Mouse (Mus musculus) retina, postnatal 7 days (tissue): ENCODE results near the gene Gm10799.
"Not testable (repeated sequence)": the region's sequence is repeated elsewhere in the genome, so short reads cannot be mapped to it uniquely, and the experiment has no call there.

ENCODE experiments used
- DNase-seq: peaks from one replicate; pipeline ENCODE4 v3.0.0-alpha.2; 2012; ENCODE audit warnings: low read depth, low spot score

Gm10799 gene

DNA sequence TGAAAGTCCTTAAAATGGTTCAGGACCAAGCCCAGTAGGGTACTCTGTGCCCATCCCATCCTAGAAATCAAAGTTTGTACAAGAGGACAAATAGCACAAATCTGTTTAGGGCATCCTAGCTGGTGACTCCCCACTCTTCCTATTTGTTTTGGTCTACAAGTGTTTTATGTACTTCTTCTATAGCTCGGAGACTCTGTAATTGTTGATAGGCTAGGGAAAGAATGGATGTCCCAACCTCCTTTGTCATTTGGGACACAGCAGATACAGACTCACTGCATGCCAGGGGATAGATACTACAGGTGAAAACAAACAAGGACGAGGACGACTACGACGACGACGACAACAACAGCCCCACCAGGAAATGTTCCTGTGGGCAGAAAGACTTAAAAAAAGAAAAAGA lies at the start of gene Gm10799:
Gm10799 (minus strand) TSS at position 101 of the 400 bp plus-strand sequence.
- DNase-seq: not testable (repeated sequence)

DNA sequence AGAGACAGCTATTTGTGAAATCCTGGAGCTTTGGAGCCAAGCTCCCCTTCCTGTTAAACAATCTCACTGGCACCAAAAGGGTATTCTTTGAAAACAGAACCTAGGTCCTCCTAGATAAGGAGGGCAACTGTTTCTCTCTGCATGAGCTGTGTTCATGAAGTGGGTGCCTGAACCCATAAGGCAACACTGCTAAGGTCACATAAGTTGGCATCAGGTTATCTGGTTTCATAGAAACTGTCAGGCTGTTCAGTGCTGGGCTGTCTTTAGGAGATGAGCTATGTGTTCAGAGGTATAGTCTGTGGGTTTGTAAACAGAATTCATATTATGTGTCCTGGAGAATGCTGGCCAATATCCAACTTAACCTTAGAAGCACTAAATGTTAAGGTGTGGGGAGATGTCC lies 48.8 kb upstream of the Gm10799 start:
- not testable (repeated sequence) for DNase-seq

DNA sequence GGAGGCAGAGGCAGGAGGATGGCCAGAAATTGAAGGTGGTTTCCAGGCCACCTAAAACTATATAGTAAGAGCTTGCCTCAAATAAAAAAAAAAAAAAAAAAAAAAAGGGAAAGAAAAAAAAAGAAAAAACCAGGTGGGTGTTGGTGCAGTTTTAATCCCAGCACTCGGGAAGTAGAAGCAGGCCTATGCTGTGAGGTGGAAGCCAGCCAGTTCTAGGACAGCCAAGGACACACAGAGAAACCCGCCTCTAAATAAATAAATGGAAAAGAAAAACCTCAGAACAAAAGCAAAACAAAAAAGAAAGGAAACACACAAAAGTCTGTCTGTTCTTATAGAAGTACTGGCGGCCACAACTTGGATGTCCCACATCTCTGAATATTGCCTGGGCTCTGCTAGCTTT lies 46.5 kb upstream of the Gm10799 start:
- no peak for DNase-seq

DNA sequence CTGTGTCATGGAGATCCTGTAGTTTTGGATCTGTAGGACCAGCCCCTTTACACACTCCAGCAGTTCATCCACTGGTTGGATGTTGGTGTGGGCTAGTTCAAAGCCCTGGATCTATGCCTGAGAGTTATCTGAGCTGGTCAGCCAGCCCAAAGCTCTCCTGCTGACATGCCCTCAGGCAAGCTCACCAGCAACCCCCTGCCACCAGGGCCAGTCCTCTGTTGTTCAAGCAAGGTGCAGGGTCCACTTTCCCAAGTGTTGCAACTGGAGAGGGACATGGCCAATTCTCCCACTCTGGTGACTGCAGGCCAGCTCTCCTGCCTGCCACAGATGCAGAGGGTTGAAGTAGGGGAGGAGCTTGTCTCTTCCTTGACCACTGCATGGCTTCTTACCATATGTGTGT lies 45.2 kb upstream of the Gm10799 start:
- not testable (repeated sequence) for DNase-seq

DNA sequence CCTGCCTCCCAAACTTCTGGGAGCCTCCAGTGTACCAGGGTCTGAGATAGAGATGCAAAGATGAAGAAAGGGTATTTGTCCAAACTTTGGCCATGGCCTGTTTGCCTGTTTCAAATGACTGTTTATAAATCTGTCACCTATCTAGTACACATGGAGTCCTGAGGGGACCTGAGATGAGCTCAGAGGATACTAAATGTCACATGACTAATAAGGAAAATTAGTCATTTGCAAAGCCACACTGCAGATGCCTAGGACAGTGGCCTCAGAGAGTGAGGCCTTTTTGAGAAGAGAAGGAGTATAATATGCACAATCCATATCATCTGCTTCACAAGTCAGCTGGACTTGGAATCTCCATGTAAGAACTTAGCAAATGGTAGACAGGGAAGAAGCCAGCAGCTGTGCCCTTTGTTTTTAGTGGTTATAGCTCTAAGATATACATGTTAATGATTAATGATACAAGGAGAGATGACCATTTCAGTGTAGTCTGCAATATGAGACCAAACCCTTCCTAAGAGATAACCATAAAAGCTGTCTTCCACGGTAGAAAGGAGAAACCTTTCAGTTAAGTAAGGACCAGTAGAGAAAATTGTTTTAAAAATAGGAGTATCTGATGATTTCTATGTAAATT lies 42.9 kb upstream of the Gm10799 start:
- not testable (repeated sequence) for DNase-seq

DNA sequence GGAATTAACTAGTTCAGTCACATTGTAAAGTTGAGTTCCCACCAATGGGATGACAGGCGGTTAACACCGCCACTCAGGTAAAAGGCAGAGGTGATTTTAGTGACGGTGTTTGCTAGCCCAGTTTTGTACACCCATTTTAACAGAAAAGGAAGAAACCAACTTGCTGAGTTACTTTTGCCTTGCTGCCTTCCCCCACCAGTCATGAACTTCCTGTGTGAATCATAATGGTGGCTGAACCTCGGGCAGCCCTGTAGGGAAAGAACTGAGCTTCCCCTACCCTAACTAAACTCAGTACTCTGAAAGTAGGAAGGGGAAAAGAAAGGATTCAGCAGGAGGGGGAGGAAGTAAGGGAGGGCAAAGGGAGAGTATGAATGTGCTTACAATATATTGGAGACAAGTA lies 41.7 kb upstream of the Gm10799 start:
- no peak for DNase-seq

DNA sequence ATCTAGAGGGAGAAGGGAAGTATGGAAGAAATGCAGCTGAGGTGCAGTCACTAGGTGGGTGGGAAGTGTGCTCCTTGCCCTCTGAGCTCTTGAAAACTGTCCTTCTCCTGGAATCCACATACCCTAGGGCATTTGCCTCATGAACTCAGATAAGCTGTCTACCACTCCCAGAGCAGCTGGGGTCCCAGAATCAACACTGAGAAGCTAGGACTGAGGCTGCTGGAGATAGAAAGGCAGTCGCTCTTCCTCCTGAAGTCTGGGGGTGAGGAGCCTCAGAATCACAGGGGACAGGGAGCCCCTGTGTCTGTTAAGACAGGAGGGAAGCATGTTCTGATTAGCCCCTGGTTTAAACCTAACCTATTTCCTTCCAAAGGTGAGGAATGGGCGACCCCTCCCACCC lies 41.2 kb upstream of the Gm10799 start:
- no peak for DNase-seq

DNA sequence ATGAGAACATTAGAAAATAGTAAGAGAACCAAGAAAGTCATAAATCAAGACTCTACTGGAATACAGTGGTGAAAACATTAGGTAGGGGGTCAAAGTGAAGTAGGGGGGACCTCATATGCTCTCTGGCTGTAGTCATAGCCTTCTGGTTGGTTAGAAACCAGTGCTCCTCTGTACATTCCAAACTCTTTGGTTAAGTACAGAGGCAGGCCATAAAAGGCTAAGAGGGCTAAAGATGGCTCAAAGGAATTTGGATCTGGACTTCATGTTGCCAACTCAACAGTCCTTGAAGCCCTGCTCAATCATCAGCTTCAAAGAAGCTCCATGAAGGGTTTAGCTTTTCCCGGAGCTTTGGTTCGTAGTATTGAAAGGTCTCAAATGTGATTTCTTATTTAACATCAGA lies 40.7 kb upstream of the Gm10799 start:
- DNase-seq: not testable (repeated sequence)

DNA sequence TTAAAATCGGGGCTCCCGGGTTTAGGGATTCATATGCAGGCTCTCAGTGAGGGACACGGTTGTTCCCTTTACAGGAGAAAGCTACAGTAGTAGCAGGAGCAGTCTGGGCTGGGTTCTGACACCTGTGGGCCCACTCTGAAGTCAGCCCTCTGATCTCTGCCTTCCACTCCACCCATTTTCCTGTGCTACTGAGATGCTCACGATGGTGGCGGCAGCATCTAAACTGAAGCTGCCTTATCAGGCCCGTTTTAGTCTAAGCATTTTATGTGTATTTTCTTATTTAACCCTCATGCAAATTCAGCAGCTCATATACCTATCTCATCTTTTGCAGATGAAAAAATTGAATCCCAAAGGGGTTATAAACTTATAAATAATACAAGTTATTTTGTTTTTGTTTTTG lies 36.5 kb upstream of the Gm10799 start:
- DNase-seq: no peak

DNA sequence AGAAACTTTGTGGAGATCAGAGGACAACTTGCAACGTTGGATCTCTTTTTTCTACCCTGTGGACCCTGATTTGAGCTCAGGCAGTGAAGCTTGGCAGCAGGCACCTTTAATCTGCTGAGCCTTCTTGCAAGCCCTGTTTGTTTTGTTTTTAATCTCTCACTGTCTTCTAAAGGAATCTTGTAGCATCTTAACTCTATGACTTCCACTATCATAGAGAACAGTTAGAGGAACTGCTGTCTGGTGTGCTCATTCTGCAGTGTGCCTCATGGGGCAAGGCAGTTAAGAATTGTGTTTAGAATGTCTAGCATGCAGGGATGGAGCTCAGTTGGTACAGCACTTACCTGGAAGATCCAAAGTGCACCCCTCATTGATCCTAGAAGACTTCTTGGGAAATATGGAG lies 31.6 kb upstream of the Gm10799 start:
- no peak for DNase-seq

DNA sequence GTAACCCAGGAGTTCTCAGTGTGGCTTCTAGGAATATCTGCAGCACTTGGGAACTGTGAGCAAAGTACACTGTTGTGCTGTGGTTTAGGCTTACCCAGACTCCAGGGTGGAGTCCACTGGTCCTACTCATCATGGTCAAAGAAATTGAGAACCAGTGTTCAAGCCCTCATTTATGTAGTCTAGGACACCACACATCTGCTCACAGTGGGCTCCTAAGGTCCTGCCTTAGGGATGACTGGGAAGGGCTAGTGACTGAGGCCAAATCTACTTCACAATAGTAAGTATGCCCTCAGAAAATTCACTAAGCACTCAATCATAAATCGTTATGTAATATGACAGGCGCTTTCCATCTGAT lies 30.9 kb upstream of the Gm10799 start:
- no peak for DNase-seq

DNA sequence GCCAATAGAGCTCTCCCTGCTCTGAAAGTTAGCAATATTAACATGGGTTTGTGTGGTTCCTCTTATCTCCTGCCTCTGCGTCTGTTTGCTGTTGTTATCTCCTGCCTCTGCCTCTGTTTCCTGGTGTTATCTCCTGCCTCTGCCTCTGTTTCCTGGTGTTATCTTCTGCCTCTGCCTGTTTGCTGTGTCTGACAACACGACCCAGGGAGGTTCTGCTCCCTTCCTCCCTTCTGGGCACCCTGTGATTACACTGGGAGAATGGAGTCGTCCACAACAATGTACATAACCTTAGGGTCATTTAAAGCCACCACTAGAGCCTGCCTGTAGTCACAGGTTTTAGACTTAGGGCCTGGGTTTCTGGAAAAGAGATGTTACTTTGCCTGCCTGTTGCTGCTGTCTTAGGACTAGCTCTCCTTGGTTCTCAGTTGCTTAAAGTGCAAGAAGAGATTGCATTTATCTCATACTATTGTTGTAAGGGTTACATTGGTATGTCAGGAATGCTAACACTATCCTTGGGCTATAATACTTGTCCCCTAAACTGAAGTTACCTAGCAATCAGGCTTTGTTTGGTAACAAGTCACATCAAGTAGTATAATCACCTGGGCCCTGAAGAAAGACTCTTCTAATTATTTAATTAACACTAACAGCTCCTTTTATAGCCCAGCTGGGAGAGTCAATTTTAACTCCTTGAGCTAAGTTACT lies 30.3 kb upstream of the Gm10799 start:
- no peak for DNase-seq

DNA sequence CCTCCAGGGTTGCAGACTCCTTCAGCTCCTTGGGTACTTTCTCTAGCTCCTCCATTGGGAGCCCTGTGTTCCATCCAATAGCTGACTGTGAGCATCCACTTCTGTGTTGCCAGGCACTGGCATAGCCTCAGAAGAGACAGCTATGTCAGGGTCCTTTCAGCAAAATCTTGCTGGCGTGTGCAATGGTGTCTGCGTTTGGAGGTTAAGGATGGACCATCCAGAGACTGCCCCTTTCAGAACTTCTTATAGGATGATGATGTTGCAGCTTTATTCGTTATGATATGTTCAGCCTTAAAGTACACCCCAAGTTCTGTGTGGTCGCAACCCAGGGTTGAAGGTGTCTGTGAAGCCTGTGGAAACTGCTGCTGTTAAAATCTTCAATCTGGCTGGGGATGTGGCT lies 29.0 kb upstream of the Gm10799 start:
- DNase-seq: not testable (repeated sequence)

DNA sequence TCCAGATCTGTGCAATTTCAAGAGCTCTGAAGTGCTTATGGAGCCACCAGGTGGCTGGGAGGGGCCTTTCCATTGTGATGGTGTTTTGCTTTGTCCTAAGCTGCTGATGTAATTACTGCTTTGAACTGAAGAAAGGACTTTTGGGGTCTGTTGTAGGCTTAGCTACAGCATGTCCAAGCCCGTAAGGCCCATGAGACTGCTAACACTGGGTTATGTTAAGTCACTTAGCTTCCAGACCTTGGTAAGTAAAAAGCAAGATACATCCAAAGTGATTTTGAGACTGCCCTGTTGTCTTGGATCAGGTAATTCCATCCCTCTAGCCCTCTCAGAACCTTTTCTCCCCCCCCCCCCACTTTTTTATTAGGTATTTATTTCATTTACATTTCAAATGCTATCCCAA lies 28.4 kb upstream of the Gm10799 start:
- not testable (repeated sequence) for DNase-seq

DNA sequence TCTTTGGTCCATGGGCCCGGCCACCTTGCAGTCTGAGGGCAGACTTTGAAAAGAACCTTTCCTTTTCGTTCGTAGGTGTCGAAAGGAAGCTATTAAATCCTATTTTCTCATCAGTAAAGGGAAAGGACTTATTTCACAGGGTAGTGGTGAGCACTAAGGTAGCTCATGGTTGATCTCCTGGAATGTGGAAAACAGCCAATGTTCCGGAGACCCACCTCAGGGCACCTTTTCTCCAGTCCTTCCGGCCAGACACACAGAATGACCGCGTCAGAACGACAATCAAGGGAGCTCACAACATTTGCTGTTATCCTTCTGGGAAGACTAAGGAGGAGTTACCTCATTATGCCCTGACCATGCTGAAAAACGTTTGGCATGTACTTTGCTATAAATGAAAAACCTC lies 27.9 kb upstream of the Gm10799 start:
- DNase-seq: no peak

DNA sequence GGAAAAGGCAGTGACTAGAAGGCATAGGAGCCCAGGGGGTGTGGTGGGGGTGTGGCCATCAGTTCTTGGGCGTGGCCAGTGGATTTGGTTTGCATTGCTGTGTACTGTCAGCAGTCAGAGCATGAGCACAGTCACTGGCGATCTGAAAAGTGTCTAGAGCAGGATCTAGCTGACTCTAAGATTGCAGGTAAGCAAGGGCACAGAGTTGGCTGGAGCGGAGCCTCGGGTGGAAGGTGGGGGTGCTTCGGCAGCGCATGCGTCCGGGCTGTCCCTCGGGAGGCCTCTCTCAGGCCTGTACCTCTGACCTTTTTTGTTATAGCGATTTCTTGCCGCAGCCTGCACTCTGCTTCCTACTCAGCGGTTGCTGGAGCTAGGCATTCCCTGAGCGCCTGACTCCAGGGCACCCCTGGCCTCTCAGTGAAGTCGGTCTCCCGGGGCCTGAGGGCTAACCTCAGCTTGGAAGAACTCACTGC lies 27.4 kb upstream of the Gm10799 start, which contains the start of gene Cd59a:
Cd59a (plus strand) TSS at position 61 of the 473 bp plus-strand sequence.
- DNase-seq: peak; percentile 9

DNA sequence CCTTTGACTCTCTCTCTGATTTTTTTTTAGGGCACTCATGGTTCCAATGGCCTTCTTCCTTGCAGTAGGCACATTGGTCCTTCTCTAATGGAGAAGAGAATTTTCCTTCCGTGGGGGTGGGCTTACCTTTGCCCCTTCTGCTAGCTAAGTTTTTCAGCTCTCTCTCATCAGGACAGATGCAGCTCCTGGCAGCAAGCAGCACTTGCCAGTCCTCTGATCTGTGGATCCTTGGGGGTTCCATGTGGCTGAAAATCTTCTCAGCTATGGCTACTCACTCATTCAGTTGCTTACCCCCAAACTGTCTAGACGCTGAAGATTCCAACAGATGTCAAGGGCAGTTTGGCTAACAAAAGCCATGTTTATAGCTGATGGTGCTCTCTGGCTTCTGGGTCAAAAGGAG lies 25.0 kb upstream of the Gm10799 start:
- no peak for DNase-seq

DNA sequence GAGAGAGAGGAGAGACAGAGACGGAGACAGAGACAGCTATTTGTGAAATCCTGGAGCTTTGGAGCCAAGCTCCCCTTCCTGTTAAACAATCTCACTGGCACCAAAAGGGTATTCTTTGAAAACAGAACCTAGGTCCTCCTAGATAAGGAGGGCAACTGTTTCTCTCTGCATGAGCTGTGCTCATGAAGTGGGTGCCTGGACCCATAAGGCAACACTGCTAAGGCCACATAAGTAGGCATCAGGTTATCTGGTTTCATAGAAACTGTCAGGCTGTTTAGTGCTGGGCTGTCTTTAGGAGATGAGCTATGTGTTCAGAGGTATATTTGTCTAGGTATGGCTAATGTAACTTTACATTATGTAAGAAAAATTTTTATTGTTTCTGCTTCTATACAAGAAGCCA lies 19.2 kb upstream of the Gm10799 start:
- DNase-seq: not testable (repeated sequence)

DNA sequence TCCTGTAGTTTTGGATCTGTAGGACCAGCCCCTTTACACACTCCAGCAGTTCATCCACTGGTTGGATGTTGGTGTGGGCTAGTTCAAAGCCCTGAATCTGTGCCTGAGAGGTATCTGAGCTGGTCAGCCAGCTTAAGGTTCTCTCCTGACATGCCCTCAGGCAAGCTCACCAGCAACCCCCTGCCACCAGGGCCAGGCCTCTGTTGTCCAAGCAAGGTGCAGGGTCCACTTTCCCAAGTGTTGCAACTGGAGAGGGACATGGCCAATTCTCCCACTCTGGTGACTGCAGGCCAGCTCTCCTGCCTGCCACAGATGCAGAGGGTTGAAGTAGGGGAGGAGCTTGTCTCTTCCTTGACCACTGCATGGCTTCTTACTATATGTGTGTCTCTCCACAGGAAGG lies 15.7 kb upstream of the Gm10799 start:
- not testable (repeated sequence) for DNase-seq

DNA sequence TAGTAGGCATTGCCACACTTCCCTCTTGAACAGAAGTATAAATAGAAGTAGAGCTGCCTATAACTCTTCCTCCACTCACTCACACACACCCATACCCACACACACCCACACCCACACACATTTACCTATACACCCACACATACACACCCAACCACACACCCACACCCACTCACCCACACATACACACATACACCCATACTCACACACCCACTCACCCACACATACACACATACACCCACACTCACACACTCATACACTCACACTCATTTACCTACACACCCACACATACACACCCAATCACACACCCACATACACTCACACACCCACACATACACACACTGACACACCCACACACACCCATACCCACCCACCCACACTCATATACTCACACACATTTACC lies 14.1 kb upstream of the Gm10799 start:
- no peak for DNase-seq

DNA sequence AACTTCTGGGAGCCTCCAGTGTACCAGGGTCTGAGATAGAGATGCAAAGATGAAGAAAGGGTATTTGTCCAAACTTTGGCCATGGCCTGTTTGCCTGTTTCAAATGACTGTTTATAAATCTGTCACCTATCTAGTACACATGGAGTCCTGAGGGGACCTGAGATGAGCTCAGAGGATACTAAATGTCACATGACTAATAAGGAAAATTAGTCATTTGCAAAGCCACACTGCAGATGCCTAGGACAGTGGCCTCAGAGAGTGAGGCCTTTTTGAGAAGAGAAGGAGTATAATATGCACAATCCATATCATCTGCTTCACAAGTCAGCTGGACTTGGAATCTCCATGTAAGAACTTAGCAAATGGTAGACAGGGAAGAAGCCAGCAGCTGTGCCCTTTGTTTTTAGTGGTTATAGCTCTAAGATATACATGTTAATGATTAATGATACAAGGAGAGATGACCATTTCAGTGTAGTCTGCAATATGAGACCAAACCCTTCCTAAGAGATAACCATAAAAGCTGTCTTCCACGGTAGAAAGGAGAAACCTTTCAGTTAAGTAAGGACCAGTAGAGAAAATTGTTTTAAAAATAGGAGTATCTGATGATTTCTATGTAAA lies 13.2 kb upstream of the Gm10799 start:
- not testable (repeated sequence) for DNase-seq

DNA sequence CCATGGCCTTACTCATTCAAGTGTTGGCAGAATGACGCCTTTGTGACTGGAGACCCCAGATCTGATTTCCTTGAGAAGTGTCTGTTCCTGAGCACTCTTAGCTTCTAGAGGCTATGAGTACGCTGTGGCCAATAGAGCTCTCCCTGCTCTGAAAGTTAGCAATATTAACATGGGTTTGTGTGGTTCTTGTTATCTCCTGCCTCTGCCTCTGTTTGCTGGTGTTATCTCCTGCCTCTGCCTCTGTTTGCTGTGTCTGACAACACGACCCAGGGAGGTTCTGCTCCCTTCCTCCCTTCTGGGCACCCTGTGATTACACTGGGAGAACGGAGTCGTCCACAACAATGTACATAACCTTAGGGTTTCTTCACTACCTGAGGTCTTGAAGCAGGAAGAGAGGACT lies 9.9 kb upstream of the Gm10799 start:
- DNase-seq: not testable (repeated sequence)

DNA sequence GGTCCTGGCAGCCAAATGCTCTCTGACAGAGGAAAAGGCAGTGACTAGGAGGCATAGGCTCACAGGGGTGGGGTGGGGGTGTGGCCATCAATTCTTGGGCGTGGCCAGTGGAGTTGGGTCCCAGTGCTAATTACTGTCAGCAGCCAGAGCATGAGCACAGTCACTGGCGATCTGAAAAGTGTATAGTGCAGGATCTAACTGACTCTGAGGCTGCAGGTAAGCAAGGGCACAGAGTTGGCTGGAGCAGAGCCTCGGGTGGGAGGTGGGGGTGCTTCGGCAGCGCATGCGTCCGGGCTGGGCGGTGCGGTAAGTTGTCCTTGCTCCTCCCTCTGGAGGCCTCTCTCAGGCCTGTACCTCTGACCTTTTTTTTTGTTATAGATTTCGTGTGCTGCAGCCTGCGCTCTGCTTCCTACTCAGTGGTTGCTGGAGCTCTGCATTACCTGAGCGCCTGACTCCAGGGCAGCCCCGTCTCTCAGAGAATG lies 1.4 kb upstream of the Gm10799 start, which contains the start of gene Cd59b:
Cd59b (plus strand) TSS at position 146 of the 482 bp plus-strand sequence.
- no peak for DNase-seq
